Mouse (Mus musculus) cortical plate, adult 2 months (tissue): ENCODE measurements around the gene Gramd4.

Source experiments
- CTCF ChIP-seq: fragments of 200-500 bp; IDR thresholded peaks from 2 replicates; pipeline ENCODE4 v1.5.1; 2011; ENCODE audit warnings: mild to moderate bottlenecking, control low read depth, low read length; ENCODE audit not compliant: insufficient read depth; ENCODE audit errors: extremely low read depth
- POLR2A ChIP-seq: fragments of 200-500 bp; IDR thresholded peaks from 2 replicates; pipeline ENCODE4 v1.6.1; 2011; ENCODE audit warnings: mild to moderate bottlenecking, low read length, control low read depth; ENCODE audit not compliant: insufficient read depth; ENCODE audit errors: extremely low read depth

- TF ChIP-seq POLR2A (no peak), CTCF (no peak)
Measured at GRCm38 (mm10) chr15:86029981-86030380, 27.5 kb upstream of the Gramd4 start.
